Mouse (Mus musculus): ENCODE measurements around the gene Hmgn1. TPM values are rescaled to one million over a fixed set of nuclear protein-coding genes. Genes with fewer than 3 reads are reported as not detected.
"Not testable (repeated sequence)": the region's sequence is repeated elsewhere in the genome, so short reads cannot be mapped to it uniquely, and the experiment has no call there.

Gene Hmgn1
- polyA plus RNA-seq, 1 experiment from 2014 or later: 506 TPM

DNA sequence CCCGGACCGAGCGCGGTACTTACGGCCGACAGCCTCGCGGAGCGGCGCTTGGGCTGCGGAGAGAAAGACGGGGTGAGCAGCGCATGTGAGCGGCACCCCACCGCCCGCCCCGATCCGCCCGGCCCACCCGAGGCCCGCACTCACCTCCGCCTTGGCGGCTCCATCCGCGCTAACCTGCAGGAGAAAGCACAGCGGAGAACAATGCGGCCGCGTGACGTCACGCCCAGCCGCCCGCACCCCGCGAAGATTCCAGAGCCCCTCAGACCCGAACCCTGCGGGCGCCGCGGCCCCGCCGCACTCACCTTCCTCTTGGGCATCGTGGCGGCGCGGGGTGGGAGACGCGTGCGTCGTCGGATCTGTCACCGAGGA is 257 bp downstream of the Hmgn1 start:
- Histone ChIP-seq H3K9me3 (replicated peaks) (no peaks in the 10 kb centered on the region), H3K4me2 (peak overlapping the region; percentile 84), H3K9ac (peak overlapping the region; percentile 99), H3K4me3 (peak overlapping the region; percentile 96), H3K27me3 (replicated peaks) (no peaks in the 10 kb centered on the region), H3K4me1 (replicated peaks) (peaks cover 25% of the 10 kb centered on the region), H3K36me3 (peaks cover 44% of the 10 kb centered on the region), H3K27ac (ENCODE audit: poor library complexity, severe bottlenecking) (peak overlapping the region; percentile 98)
- under 1% methylated on average over 51 of the region's 52 CpGs for WGBS
- peak; percentile 71 for ATAC-seq (ENCODE audit: insufficient number of reproducible peaks, low FRiP score)

DNA sequence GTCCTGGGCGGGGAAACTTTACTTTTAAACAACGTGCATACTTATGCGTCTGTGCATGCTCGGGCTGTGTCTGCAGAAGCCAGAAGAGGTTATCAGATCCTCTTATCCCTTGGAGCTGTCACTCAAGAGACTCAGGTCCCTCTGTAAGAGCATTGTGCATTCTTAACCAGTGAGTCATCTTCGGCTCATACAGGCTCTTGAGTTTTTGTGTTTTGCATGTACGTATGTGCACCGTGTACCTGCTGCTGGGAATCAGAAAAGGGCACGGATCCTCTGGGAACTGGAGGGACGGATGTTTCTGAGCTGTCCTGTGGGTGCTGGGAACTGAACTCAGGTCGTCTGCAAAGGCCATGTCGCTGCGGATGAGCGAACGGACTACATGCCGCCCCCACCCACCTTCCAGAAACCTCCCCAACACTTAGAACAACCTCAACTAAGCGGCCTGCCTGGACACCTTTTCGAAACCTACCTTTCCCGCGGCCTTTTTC is 801 bp downstream of the Hmgn1 start:
- H3K4me3 ChIP-seq: peak overlapping the region; percentile 96
- no peaks in the 10 kb centered on the region for H3K9me3 ChIP-seq (replicated peaks)
- H3K4me1 ChIP-seq (replicated peaks): peaks cover 25% of the 10 kb centered on the region
- 2% methylated on average over 19 of the region's 19 CpGs for WGBS
- H3K36me3 ChIP-seq: peaks cover 48% of the 10 kb centered on the region
- no peaks in the 10 kb centered on the region for H3K27me3 ChIP-seq (replicated peaks)
- H3K9ac ChIP-seq: peak overlapping the region; percentile 99
- peak overlapping the region; percentile 98 for H3K27ac ChIP-seq (ENCODE audit: poor library complexity, severe bottlenecking)
- no peak for ATAC-seq (ENCODE audit: insufficient number of reproducible peaks, low FRiP score)
- peak overlapping the region; percentile 84 for H3K4me2 ChIP-seq

DNA sequence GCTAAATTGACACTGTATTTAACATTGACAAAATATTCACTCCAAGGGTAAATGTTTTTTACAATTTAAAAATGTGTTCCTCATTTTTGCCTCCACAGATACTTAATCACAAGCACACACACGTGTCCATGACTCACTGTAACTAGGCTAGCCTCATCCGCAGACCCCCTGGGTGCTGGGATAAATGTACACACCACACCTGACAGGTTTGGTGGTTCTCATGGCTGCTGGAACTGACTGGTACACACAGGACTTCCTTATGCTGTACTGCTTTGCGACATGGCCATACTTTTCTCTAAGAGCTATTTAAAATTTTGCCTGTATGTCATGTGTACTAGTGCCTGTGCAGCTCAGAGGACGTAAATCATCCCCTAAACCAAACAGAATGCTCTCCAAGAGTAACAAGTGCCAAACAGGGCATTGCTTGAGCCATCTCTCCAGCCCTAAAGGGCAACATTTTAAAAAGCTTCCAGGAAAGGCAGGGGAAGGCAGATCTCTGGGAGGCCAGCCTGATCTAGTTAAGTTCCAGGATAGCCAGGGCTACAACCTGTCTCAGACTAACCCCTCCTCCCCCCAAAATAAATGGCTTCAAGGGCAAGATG is 7.4 kb downstream of the Hmgn1 start:
- Histone ChIP-seq H3K27me3 (replicated peaks) (no peaks in the 10 kb centered on the region), H3K4me2 (no peak overlapping the region), H3K4me3 (no peak overlapping the region), H3K27ac (ENCODE audit: poor library complexity, severe bottlenecking) (no peak overlapping the region), H3K9me3 (replicated peaks) (no peaks in the 10 kb centered on the region), H3K4me1 (replicated peaks) (peaks cover 5% of the 10 kb centered on the region; the same call in 1 of the 2 replicates), H3K36me3 (peaks cover 48% of the 10 kb centered on the region), H3K9ac (no peak overlapping the region)
- 74% methylated on average over 4 of the region's 4 CpGs for WGBS
- no peak for ATAC-seq (ENCODE audit: insufficient number of reproducible peaks, low FRiP score)

DNA sequence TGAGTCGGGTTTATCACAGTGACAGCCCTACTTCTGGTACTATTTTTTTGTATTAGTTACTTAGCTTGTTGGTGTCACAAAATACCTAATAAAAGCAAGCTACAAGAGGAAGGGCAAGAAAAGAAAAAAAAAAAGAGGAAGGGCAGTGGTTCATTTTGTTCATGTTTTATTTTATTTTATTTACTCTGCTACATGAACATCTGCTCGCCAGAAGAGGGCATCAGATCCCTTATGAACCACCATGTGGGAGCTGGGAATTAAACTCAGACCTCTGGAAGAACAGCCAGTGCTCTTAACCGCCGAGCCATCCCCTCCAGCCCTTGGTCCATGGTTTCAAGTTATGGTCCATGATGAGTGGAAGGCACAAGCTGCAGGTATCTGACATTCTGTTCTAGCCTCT is 12.8 kb downstream of the Hmgn1 start:
- no peak for ATAC-seq (ENCODE audit: insufficient number of reproducible peaks, low FRiP score)
- 60% methylated on average over 4 of the region's 4 CpGs for WGBS
- H3K9me3 ChIP-seq (replicated peaks): no peaks in the 10 kb centered on the region
- H3K27ac ChIP-seq (ENCODE audit: poor library complexity, severe bottlenecking): no peak overlapping the region
- H3K36me3 ChIP-seq: no peaks in the 10 kb centered on the region; the same call in 1 of the 2 replicates
- H3K4me3 ChIP-seq: no peak overlapping the region
- H3K4me1 ChIP-seq (replicated peaks): 0 out of 2 replicates have a peak, but pooled peaks cover 9% of the 10 kb centered on the region
- no peak overlapping the region for H3K9ac ChIP-seq
- H3K27me3 ChIP-seq (replicated peaks): no peaks in the 10 kb centered on the region
- no peak overlapping the region for H3K4me2 ChIP-seq

DNA sequence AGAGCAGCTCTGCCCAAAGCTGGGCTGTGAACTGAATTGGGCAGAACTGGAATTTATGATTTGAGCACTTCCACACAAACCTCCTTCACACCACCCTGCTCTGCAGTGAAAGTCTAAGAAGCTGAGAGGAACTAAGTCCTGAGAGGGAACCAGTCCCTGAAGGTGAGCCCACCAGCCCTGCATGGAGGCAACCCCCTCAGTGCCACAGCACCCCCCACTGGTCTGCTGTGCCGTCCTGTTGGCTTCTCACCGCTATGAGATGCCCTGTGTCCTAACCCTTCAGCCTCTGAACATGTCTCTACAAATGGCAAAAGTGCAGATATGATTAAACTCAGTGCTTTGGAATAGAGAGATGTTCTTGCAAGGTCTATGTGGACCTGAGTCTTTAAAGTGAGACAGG is 14.8 kb downstream of the Hmgn1 start:
- no peak for ATAC-seq (ENCODE audit: insufficient number of reproducible peaks, low FRiP score)
- H3K27ac ChIP-seq (ENCODE audit: poor library complexity, severe bottlenecking): no peak overlapping the region
- no peak overlapping the region for H3K4me2 ChIP-seq
- 0 out of 2 replicates have a peak, but pooled peaks cover 9% of the 10 kb centered on the region for H3K4me1 ChIP-seq (replicated peaks)
- 47% methylated on average over 2 of the region's 2 CpGs for WGBS
- H3K9me3 ChIP-seq (replicated peaks): no peaks in the 10 kb centered on the region
- no peaks in the 10 kb centered on the region for H3K36me3 ChIP-seq
- no peak overlapping the region for H3K9ac ChIP-seq
- H3K4me3 ChIP-seq: no peak overlapping the region
- H3K27me3 ChIP-seq (replicated peaks): no peaks in the 10 kb centered on the region

DNA sequence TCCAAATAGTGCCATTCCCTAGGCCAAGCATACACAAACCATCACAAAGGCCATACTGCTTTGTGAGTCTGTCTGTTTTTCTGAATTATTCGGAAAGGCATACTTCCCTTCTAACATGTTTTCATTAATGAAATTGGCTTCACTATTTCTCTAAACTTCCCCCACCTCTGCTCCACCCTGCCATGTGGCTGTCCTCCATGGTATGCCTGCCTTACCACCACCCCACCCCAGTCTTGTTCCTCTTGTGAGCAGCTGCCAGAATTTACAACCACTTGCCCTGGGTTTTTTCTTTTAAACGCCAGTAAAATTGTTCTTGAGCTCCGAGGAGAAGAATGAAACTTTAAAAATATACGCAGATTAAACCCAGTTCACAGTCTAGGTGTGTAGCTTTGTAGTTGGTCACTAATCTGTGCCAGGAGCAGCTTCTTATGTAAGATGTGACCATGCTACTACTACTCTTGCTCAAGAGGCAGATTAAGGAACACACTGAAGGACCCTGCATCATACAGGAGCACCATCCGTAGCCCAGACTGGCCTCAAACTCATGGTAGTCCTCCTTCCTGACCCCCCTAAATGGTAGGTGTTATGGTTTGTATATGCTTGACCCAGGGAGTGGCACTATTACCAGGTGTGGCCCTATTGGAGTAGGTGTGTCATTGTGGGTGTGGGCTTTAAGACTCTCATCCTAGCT is 16.7 kb downstream of the Hmgn1 start:
- no peaks in the 10 kb centered on the region for H3K36me3 ChIP-seq
- no peak overlapping the region for H3K4me2 ChIP-seq
- H3K9ac ChIP-seq: no peak overlapping the region
- 0 out of 2 replicates have a peak, but pooled peaks cover 9% of the 10 kb centered on the region for H3K4me1 ChIP-seq (replicated peaks)
- ATAC-seq (ENCODE audit: insufficient number of reproducible peaks, low FRiP score): no peak
- H3K27ac ChIP-seq (ENCODE audit: poor library complexity, severe bottlenecking): no peak overlapping the region
- 85% methylated on average over 5 of the region's 5 CpGs for WGBS
- no peak overlapping the region for H3K4me3 ChIP-seq
- no peaks in the 10 kb centered on the region for H3K9me3 ChIP-seq (replicated peaks)
- no peaks in the 10 kb centered on the region for H3K27me3 ChIP-seq (replicated peaks)

DNA sequence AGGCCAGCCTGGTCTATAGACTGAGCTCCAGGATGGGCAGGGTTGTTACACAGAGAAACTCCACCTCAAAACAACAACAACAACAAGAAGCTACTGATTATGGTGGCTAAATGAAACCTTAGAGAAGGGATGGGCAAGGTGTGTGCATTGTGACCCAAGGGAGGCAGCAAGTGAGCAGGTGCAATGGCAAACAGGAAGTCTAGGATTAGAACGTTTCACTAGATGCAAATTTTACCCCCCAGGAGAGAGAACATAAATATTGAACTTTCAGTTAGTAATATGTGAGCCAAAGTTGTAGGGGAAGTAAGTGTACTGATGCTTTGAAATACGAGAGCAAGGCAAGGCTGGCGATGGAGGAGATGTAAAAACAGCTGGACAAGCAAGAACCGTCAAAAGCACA is 17.9 kb downstream of the Hmgn1 start:
- H3K4me1 ChIP-seq (replicated peaks): 0 out of 2 replicates have a peak, but pooled peaks cover 9% of the 10 kb centered on the region
- 58% methylated on average over 4 of the region's 4 CpGs for WGBS
- no peak overlapping the region for H3K4me2 ChIP-seq
- no peak overlapping the region for H3K4me3 ChIP-seq
- H3K9me3 ChIP-seq (replicated peaks): no peaks in the 10 kb centered on the region
- H3K27ac ChIP-seq (ENCODE audit: poor library complexity, severe bottlenecking): no peak overlapping the region
- no peak overlapping the region for H3K9ac ChIP-seq
- no peak for ATAC-seq (ENCODE audit: insufficient number of reproducible peaks, low FRiP score)
- H3K36me3 ChIP-seq: no peaks in the 10 kb centered on the region
- no peaks in the 10 kb centered on the region for H3K27me3 ChIP-seq (replicated peaks)

DNA sequence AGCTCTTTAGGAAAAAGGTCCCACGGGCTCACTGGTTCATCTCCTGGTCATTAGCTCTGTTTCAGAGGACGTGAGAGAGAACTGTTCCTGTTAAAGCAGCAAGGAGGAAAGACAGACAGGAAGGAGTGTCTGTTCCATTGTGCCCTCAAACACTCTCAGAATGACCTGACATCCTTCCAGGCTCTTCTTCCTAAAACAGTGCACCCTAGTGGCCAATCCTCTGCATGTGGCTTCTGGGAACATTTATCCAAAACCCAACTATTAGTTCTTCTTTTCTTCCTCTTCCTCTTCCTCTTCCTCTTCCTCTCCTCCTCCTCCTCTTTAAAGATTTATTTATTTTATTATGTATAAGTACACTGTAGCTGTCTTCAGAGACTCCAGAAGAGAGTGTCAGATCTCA is 24.5 kb downstream of the Hmgn1 start:
- Histone ChIP-seq H3K27me3 (replicated peaks) (no peaks in the 10 kb centered on the region), H3K27ac (ENCODE audit: poor library complexity, severe bottlenecking) (no peak overlapping the region), H3K9me3 (replicated peaks) (no peaks in the 10 kb centered on the region), H3K9ac (no peak overlapping the region), H3K4me2 (no peak overlapping the region), H3K4me1 (replicated peaks) (no peaks in the 10 kb centered on the region), H3K36me3 (no peaks in the 10 kb centered on the region), H3K4me3 (no peak overlapping the region)
- no peak for ATAC-seq (ENCODE audit: insufficient number of reproducible peaks, low FRiP score)
- WGBS: 41% methylated on average over 2 of the region's 2 CpGs

DNA sequence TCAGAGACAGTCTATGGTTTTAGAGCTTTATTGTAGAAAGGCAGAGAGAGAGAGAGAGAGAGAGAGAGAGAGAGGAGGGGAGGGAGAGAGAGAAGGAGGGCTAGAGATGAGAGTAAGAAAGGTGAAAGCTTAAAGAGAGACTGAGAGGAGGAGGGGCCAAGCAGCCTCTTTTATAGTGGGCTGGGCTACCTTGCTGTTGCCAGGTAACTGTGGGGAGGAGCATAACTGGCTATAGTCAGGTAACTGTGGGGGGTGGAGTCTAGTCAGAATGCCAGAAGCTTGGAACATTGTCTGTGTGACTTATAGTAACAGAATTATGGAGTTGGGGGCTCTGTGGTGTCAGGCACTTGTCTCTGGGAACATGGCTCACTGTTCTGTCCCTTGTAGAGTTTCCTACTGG is 29.7 kb downstream of the Hmgn1 start:
- not testable (repeated sequence) for H3K4me2 ChIP-seq; H3K27me3 ChIP-seq (replicated peaks); H3K9ac ChIP-seq; H3K4me1 ChIP-seq (replicated peaks); ATAC-seq (ENCODE audit: insufficient number of reproducible peaks, low FRiP score); H3K9me3 ChIP-seq (replicated peaks); H3K36me3 ChIP-seq; H3K4me3 ChIP-seq; H3K27ac ChIP-seq (ENCODE audit: poor library complexity, severe bottlenecking)

DNA sequence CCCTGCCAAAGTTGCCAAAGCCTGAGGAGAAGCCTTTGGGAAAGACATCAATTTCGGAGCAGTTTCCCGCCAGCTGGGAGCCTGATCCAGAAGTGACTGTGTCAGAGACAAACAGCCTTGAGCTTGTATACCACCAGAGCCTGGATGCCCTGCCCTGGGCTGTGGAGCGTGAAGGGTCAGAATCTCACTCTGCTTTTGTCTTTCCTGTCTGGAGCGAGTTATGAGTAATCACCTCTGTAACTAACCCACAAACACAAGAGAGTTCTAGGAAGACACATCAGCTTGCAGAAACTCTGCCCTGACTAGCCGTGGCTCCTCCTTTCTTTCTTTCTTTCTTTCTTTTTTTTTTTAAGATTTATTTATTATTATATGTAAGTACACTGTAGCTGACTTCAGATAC is 31.6 kb downstream of the Hmgn1 start:
- Histone ChIP-seq H3K27ac (ENCODE audit: poor library complexity, severe bottlenecking) (no peak overlapping the region), H3K4me1 (replicated peaks) (peaks cover 13% of the 10 kb centered on the region), H3K4me3 (no peak overlapping the region), H3K9me3 (replicated peaks) (no peaks in the 10 kb centered on the region), H3K27me3 (replicated peaks) (no peaks in the 10 kb centered on the region), H3K36me3 (no peaks in the 10 kb centered on the region), H3K4me2 (no peak overlapping the region), H3K9ac (no peak overlapping the region)
- no peak for ATAC-seq (ENCODE audit: insufficient number of reproducible peaks, low FRiP score)
- WGBS: 82% methylated on average over 5 of the region's 5 CpGs

DNA sequence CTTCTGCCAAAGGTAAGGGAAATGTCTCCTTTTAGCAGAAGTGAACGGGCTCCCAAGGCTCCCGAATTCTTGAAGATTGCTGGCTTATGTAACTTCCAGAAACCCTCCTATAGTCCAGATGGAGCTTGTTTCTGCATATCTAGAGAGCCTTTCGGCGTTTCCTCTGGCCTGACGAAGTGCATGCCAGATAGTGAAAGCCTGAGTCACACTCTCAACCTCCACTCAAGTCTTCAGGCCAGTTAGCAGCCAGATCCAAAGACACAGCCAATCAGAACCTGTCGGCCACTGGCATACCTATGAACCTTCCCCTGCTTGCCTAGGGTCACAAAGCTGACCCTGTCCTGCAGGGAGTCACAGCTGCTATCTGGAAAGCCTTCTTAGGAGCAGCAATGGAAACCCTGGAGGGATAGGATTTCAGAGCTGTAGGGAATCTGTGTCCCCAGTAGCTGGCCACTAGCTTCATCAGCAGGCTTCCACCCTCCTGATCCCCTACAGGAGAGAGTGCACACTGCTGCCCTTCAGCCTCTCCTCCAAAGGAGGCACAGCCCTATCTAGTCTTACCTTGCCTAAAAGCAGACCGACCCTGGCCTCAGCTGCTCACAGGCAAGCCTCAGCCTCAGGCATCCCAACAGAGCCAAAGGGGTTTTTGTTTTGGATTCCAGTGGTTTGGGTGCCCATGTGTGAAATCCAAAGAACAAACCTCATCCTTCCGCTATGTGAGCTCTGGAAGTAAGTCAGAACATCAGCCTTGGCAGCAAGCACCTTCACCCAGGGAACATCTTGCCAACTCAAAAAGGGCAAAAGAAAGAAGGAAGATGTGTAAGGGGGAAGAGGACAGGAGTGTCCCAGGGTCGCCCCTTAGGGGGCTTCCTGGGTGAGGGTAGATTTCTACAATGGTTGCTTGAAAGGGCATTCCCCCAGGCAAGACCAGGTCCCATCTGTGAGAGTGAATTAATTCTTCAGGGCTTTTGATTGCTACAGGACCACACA is 35.7 kb downstream of the Hmgn1 start:
- ATAC-seq (ENCODE audit: insufficient number of reproducible peaks, low FRiP score): 0 out of 2 replicates have a peak, but pooled peaks have one; percentile 24
- H3K9me3 ChIP-seq (replicated peaks): no peaks in the 10 kb centered on the region
- H3K27ac ChIP-seq (ENCODE audit: poor library complexity, severe bottlenecking): 0 out of 2 replicates have a peak overlapping the region, but pooled peaks have one; percentile 12
- no peak overlapping the region for H3K9ac ChIP-seq
- no peaks in the 10 kb centered on the region; the same call in 1 of the 2 replicates for H3K27me3 ChIP-seq (replicated peaks)
- H3K4me3 ChIP-seq: no peak overlapping the region
- H3K36me3 ChIP-seq: no peaks in the 10 kb centered on the region
- peaks cover 23% of the 10 kb centered on the region for H3K4me1 ChIP-seq (replicated peaks)
- no peak overlapping the region for H3K4me2 ChIP-seq
- 28% methylated on average over 9 of the region's 9 CpGs for WGBS

All from heart, embryonic 12.5 days (tissue).